Mouse (Mus musculus): ENCODE measurements around the gene Fyco1. TPM values are rescaled to one million over a fixed set of nuclear protein-coding genes. Genes with fewer than 3 reads are reported as not detected.

Fyco1 gene
- total and polyA plus RNA-seq, 3 experiments: 55.5 to 262 (median 251) TPM

GRCm38 (mm10) chr9:123849976-123850695 lies 1.6 kb downstream of the Fyco1 start:
- intact Hi-C loops (cut with DNase I): loop anchor here (2.0 kb wide), 1 partner anchor 133 kb away; the partner anchor contains the start of gene Lztfl1
- Histone ChIP-seq H3K36me3 (ENCODE audit: control insufficient read depth, insufficient read depth, low read length) (peaks cover 22% of the 10 kb centered on the region), H3K27me3 (ENCODE audit: control insufficient read depth, insufficient read depth, low read length) (no peaks in the 10 kb centered on the region), H3K79me2 (replicated peaks; ENCODE audit: control insufficient read depth, insufficient read depth, low read length) (no peaks in the 10 kb centered on the region; the same call in 1 of the 2 replicates), H3K4me1 (ENCODE audit: control insufficient read depth, insufficient read depth, low read length) (peaks cover 4% of the 10 kb centered on the region), H3K27ac (peak overlapping the region; percentile 95), H3K9ac (ENCODE audit: low read depth, low read length) (0 out of 2 replicates have a peak overlapping the region, but pooled peaks have one; percentile 3), H3K4me3 (peak overlapping the region; percentile 83)
- peak in 1 of 2 experiments; percentile 10 for DNase-seq
- WGBS: 43% methylated on average over 2 of the region's 2 CpGs
- TF ChIP-seq CTCF (IDR thresholded peaks at IDR 0.05) (no peak), POLR2A (IDR thresholded peaks at IDR 0.05; ENCODE audit: insufficient read depth, low read depth, low read length) (no peak), EP300 (IDR thresholded peaks at IDR 0.05; ENCODE audit: insufficient read depth, low read depth, low read length) (no peak)

GRCm38 (mm10) chr9:123846490-123846889 lies 5.2 kb downstream of the Fyco1 start:
- intact Hi-C loops (cut with DNase I): no loop called here
- H3K4me3 ChIP-seq: no peak overlapping the region
- H3K4me1 ChIP-seq (ENCODE audit: control insufficient read depth, insufficient read depth, low read length): peaks cover 5% of the 10 kb centered on the region
- WGBS: 48% methylated on average over 1 of the region's 1 CpGs
- H3K27me3 ChIP-seq (ENCODE audit: control insufficient read depth, insufficient read depth, low read length): no peaks in the 10 kb centered on the region
- H3K9ac ChIP-seq (ENCODE audit: low read depth, low read length): no peak overlapping the region
- peaks cover 6% of the 10 kb centered on the region; the same call in 1 of the 2 replicates for H3K79me2 ChIP-seq (replicated peaks; ENCODE audit: control insufficient read depth, insufficient read depth, low read length)
- H3K36me3 ChIP-seq (ENCODE audit: control insufficient read depth, insufficient read depth, low read length): peaks cover 43% of the 10 kb centered on the region
- H3K27ac ChIP-seq: peak overlapping the region; percentile 77
- no peak for TF ChIP-seq CTCF (IDR thresholded peaks at IDR 0.05)
- no peak for DNase-seq

- peak overlapping the region; percentile 77 for H3K27ac ChIP-seq
- peaks cover 5% of the 10 kb centered on the region for H3K4me1 ChIP-seq (ENCODE audit: control insufficient read depth, insufficient read depth, low read length)
- H3K4me3 ChIP-seq: no peak overlapping the region
- intact Hi-C loops (cut with DNase I): no loop called here
- no peaks in the 10 kb centered on the region for H3K27me3 ChIP-seq (ENCODE audit: control insufficient read depth, insufficient read depth, low read length)
- peak; percentile 33 to 69 for DNase-seq
- H3K9ac ChIP-seq (ENCODE audit: low read depth, low read length): no peak overlapping the region
- H3K79me2 ChIP-seq (replicated peaks; ENCODE audit: control insufficient read depth, insufficient read depth, low read length): peaks cover 6% of the 10 kb centered on the region; the same call in 1 of the 2 replicates
- peaks cover 52% of the 10 kb centered on the region for H3K36me3 ChIP-seq (ENCODE audit: control insufficient read depth, insufficient read depth, low read length)
- WGBS: 13% methylated on average over 3 of the region's 3 CpGs
- peak; percentile 60 for TF ChIP-seq CTCF (IDR thresholded peaks at IDR 0.05)
- peak; percentile 63 for TF ChIP-seq POLR2A (IDR thresholded peaks at IDR 0.05; ENCODE audit: insufficient read depth, low read depth, low read length)
- peak; percentile 61; the same call in 1 of the 2 replicates for TF ChIP-seq EP300 (IDR thresholded peaks at IDR 0.05; ENCODE audit: insufficient read depth, low read depth, low read length)
Measured at GRCm38 (mm10) chr9:123845120-123845519, 6.6 kb downstream of the Fyco1 start.

- peak overlapping the region; percentile 77 for H3K27ac ChIP-seq
- DNase-seq: no peak
- peaks cover 53% of the 10 kb centered on the region for H3K36me3 ChIP-seq (ENCODE audit: control insufficient read depth, insufficient read depth, low read length)
- intact Hi-C loops (cut with DNase I): no loop called here
- H3K4me3 ChIP-seq: no peak overlapping the region
- peaks cover 3% of the 10 kb centered on the region for H3K4me1 ChIP-seq (ENCODE audit: control insufficient read depth, insufficient read depth, low read length)
- peak overlapping the region; percentile 74 for H3K9ac ChIP-seq (ENCODE audit: low read depth, low read length)
- H3K79me2 ChIP-seq (replicated peaks; ENCODE audit: control insufficient read depth, insufficient read depth, low read length): peaks cover 6% of the 10 kb centered on the region; the same call in 1 of the 2 replicates
- H3K27me3 ChIP-seq (ENCODE audit: control insufficient read depth, insufficient read depth, low read length): no peaks in the 10 kb centered on the region
- no peak for TF ChIP-seq EP300 (IDR thresholded peaks at IDR 0.05; ENCODE audit: insufficient read depth, low read depth, low read length)
- TF ChIP-seq POLR2A (IDR thresholded peaks at IDR 0.05; ENCODE audit: insufficient read depth, low read depth, low read length): peak; percentile 63
- no peak for TF ChIP-seq CTCF (IDR thresholded peaks at IDR 0.05)
- WGBS: 50% methylated on average over 3 of the region's 3 CpGs
Measured at GRCm38 (mm10) chr9:123844468-123844867, 7.2 kb downstream of the Fyco1 start.

DNA sequence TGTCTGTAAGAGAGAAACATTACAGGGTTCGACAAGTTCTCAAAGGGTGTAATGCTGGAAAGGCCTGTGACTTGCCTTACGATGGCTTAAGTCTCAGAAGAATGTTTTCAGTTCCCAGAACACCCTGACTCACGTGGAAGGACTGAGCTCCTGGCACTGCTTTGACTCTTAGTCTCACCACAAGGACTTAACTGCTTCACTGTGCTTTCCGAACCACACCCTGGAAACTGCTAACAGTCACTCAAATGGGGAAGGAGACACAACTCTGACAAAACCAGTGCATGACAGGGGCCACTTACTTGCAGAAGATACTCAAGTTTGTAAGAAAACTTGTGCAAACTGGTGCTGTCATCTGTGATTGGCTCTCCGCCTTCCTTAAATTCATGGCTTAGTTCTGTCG lies 11.5 kb downstream of the Fyco1 start:
- intact Hi-C loops (cut with DNase I): no loop called here
- H3K4me3 ChIP-seq: no peak overlapping the region
- DNase-seq: no peak
- peaks cover 3% of the 10 kb centered on the region for H3K4me1 ChIP-seq (ENCODE audit: control insufficient read depth, insufficient read depth, low read length)
- no peak overlapping the region for H3K9ac ChIP-seq (ENCODE audit: low read depth, low read length)
- H3K27me3 ChIP-seq (ENCODE audit: control insufficient read depth, insufficient read depth, low read length): no peaks in the 10 kb centered on the region
- H3K27ac ChIP-seq: no peak overlapping the region
- TF ChIP-seq CTCF (IDR thresholded peaks at IDR 0.05) (no peak), POLR2A (IDR thresholded peaks at IDR 0.05; ENCODE audit: insufficient read depth, low read depth, low read length) (no peak)
- peaks cover 58% of the 10 kb centered on the region for H3K36me3 ChIP-seq (ENCODE audit: control insufficient read depth, insufficient read depth, low read length)
- peaks cover 6% of the 10 kb centered on the region; the same call in 1 of the 2 replicates for H3K79me2 ChIP-seq (replicated peaks; ENCODE audit: control insufficient read depth, insufficient read depth, low read length)
- WGBS: 82% methylated on average over 6 of the region's 6 CpGs

GRCm38 (mm10) chr9:123835851-123836250 lies 15.8 kb downstream of the Fyco1 start:
- Histone ChIP-seq H3K36me3 (ENCODE audit: control insufficient read depth, insufficient read depth, low read length) (peaks cover 33% of the 10 kb centered on the region), H3K27ac (no peak overlapping the region), H3K79me2 (replicated peaks; ENCODE audit: control insufficient read depth, insufficient read depth, low read length) (no peaks in the 10 kb centered on the region), H3K4me3 (no peak overlapping the region), H3K27me3 (ENCODE audit: control insufficient read depth, insufficient read depth, low read length) (no peaks in the 10 kb centered on the region), H3K9ac (ENCODE audit: low read depth, low read length) (no peak overlapping the region), H3K4me1 (ENCODE audit: control insufficient read depth, insufficient read depth, low read length) (no peaks in the 10 kb centered on the region)
- 81% methylated on average over 3 of the region's 3 CpGs for WGBS
- no peak for TF ChIP-seq POLR2A (IDR thresholded peaks at IDR 0.05; ENCODE audit: insufficient read depth, low read depth, low read length)
- TF ChIP-seq CTCF (IDR thresholded peaks at IDR 0.05): no peak
- TF ChIP-seq EP300 (IDR thresholded peaks at IDR 0.05; ENCODE audit: insufficient read depth, low read depth, low read length): no peak
- no peak for DNase-seq
- intact Hi-C loops (cut with DNase I): no loop called here

Measured in heart, adult 2 months (tissue).